Mouse (Mus musculus) frontal cortex, adult (tissue): ENCODE results near the gene Wars.

Experiments used
- ATAC-seq: cut with Nextera tagmentation; 2 replicates; pipeline ENCODE4 v1.9.2; 2017; ENCODE audit warnings: mild to moderate bottlenecking, moderate library complexity, mixed read lengths; ENCODE audit not compliant: low TSS enrichment

The Wars gene

GRCm38 (mm10) chr12:108825561-108826224, 68.3 kb downstream of the Wars start:
- no peak for ATAC-seq

GRCm38 (mm10) chr12:108824225-108824874, 69.6 kb downstream of the Wars start:
- ATAC-seq = no peak

- ATAC-seq = no peak
Measured at GRCm38 (mm10) chr12:108823036-108823435, 70.9 kb downstream of the Wars start.

GRCm38 (mm10) chr12:108820461-108820860, 73.5 kb downstream of the Wars start:
- ATAC-seq = no peak

- no peak for ATAC-seq
Measured at GRCm38 (mm10) chr12:108816569-108816968, 77.4 kb downstream of the Wars start.

- ATAC-seq = peak; percentile 74
Measured at GRCm38 (mm10) chr12:108814470-108814869, 79.5 kb downstream of the Wars start.

- ATAC-seq = peak; percentile 60; the same call in 1 of the 2 replicates
Measured at GRCm38 (mm10) chr12:108812463-108812862, 81.5 kb downstream of the Wars start.

- no peak for ATAC-seq
Measured at GRCm38 (mm10) chr12:108811133-108811532, 82.8 kb downstream of the Wars start.

- no peak for ATAC-seq
Measured at GRCm38 (mm10) chr12:108810309-108810708, 83.7 kb downstream of the Wars start.
